Mouse (Mus musculus): ENCODE measurements around the gene Slc50a1.
A peak's percentile ranks its signal among the peaks of the same experiment; 100 is the strongest.

- TF ChIP-seq GATA1 (IDR thresholded peaks at IDR 0.05; ENCODE audit: borderline replicate concordance, low read length) (no peak), FLI1 (IDR thresholded peaks at IDR 0.05; ENCODE audit: low read length) (0 out of 2 replicates have a peak, but pooled peaks have one; percentile 8)
Measured at GRCm38 (mm10) chr3:89266439-89266893, 3.9 kb downstream of the Slc50a1 start.
